14 mouse cellular contexts compared by ENCODE assay signal in genomic region chr1:162219781-162220180, GRCm38 (mm10).
DNase-seq lines count a peak whose midpoint lies in the region; ATAC-seq and TF ChIP-seq lines count a peak whose summit lies in the region.
"Had no signal": no experiment of that assay in that cellular context is flagged by ENCODE, and none has a peak within 500 bp of the region (broad histone marks: within the 10 kb centered on the region; RNA-seq: fewer than 3 reads in every experiment).

No protein-coding gene starts in this region.

- H3K27me3 ChIP-seq in hindbrain, embryonic 10.5 days (ENCODE audit: insufficient read depth, poor library complexity, severe bottlenecking) = peaks cover 30% of the 10 kb centered on the region
- peaks cover 14% of the 10 kb centered on the region; the same call in 1 of the 2 replicates for H3K27me3 ChIP-seq in hindbrain, embryonic 13.5 days
- H3K27me3 ChIP-seq in intestine, postnatal 0 days (replicated peaks; ENCODE audit: control insufficient read depth, insufficient read depth, low read length) = no peaks in the 10 kb centered on the region
- H3K27me3 ChIP-seq: liver, embryonic 15.5 days had no signal

- peak overlapping the region; percentile 29; the same call in 1 of the 2 replicates for H3K27ac ChIP-seq in hindbrain, embryonic 10.5 days
- no peak overlapping the region for H3K27ac ChIP-seq in hindbrain, embryonic 13.5 days
- H3K27ac ChIP-seq in intestine, postnatal 0 days (ENCODE audit: low read depth, low read length) = no peak overlapping the region
- H3K27ac ChIP-seq: left cerebral cortex, adult 2 months; liver, embryonic 15.5 days; midbrain, embryonic 10.5 days had no signal

- H3K36me3 ChIP-seq in hindbrain, embryonic 10.5 days = no peaks in the 10 kb centered on the region
- H3K36me3 ChIP-seq in hindbrain, embryonic 13.5 days = no peaks in the 10 kb centered on the region
- H3K36me3 ChIP-seq in intestine, postnatal 0 days (ENCODE audit: control insufficient read depth, insufficient read depth) = no peaks in the 10 kb centered on the region
- H3K36me3 ChIP-seq: liver, embryonic 15.5 days; midbrain, embryonic 10.5 days had no signal

- peak overlapping the region; percentile 46 for H3K4me3 ChIP-seq in hindbrain, embryonic 10.5 days
- H3K4me3 ChIP-seq in hindbrain, embryonic 13.5 days = no peak overlapping the region
- peak overlapping the region; percentile 40 for H3K4me3 ChIP-seq in intestine, postnatal 0 days (ENCODE audit: low read depth, low read length)
- H3K4me3 ChIP-seq: left cerebral cortex, adult 2 months; liver, embryonic 15.5 days had no signal

- no peak overlapping the region for H3K4me2 ChIP-seq in hindbrain, embryonic 13.5 days
- H3K4me2 ChIP-seq in intestine, postnatal 0 days (replicated peaks; ENCODE audit: low read depth) = peak overlapping the region; percentile 39; the same call in 1 of the 2 replicates
- H3K4me2 ChIP-seq: liver, embryonic 15.5 days had no signal

- H3K9ac ChIP-seq in hindbrain, embryonic 13.5 days = no peak overlapping the region
- no peak overlapping the region for H3K9ac ChIP-seq in intestine, postnatal 0 days (ENCODE audit: low read depth, low read length)
- H3K9ac ChIP-seq: forebrain, postnatal 0 days; liver, embryonic 15.5 days had no signal

- no peak for DNase-seq in hindbrain, embryonic 10.5 days (ENCODE audit: low spot score)
- DNase-seq in 3T3-L1 (ENCODE audit: low read depth, low spot score) = peak; percentile 36
- DNase-seq in NIH3T3 (ENCODE audit: low read depth) = peak; percentile 52
- DNase-seq in adrenal gland, adult 8-10 months = no peak
- DNase-seq in spleen, postnatal 10 days (ENCODE audit: low spot score in 2 of 2) = no peak
- DNase-seq: cerebellum, adult 11-12 months; forebrain, postnatal 0 days; heart, postnatal 36 days; kidney, postnatal 14 days had no signal

- WGBS in hindbrain, embryonic 10.5 days = 85% methylated on average over 1 of the region's 1 CpGs
- 91% methylated on average over 1 of the region's 1 CpGs for WGBS in hindbrain, embryonic 13.5 days
- WGBS in intestine, postnatal 0 days = 79% methylated on average over 1 of the region's 1 CpGs

- H3K9me3 ChIP-seq in hindbrain, embryonic 10.5 days = no peaks in the 10 kb centered on the region
- no peaks in the 10 kb centered on the region for H3K9me3 ChIP-seq in hindbrain, embryonic 13.5 days
- H3K9me3 ChIP-seq in intestine, postnatal 0 days (ENCODE audit: control insufficient read depth) = no peaks in the 10 kb centered on the region
- H3K9me3 ChIP-seq: liver, embryonic 15.5 days; midbrain, embryonic 10.5 days had no signal

- TF ChIP-seq CTCF in intestine, postnatal 0 days (IDR thresholded peaks at IDR 0.05; ENCODE audit: low read depth) = no peak

- peaks cover 19% of the 10 kb centered on the region for H3K4me1 ChIP-seq in hindbrain, embryonic 10.5 days (replicated peaks)
- peaks cover 6% of the 10 kb centered on the region; the same call in 1 of the 2 replicates for H3K4me1 ChIP-seq in hindbrain, embryonic 13.5 days (replicated peaks)
- no peaks in the 10 kb centered on the region for H3K4me1 ChIP-seq in intestine, postnatal 0 days (replicated peaks; ENCODE audit: control insufficient read depth, insufficient read depth, low read length)
- H3K4me1 ChIP-seq: liver, embryonic 15.5 days had no signal

- no peak for ATAC-seq in hindbrain, embryonic 13.5 days (ENCODE audit: low FRiP score)
- ATAC-seq in intestine, postnatal 0 days = no peak
- ATAC-seq: forebrain, postnatal 0 days had no signal

Comparison
In these comparisons a context has a peak if more than half of its experiments do, and no peak if none do; other contexts are left out.
1. DNase-seq: peak in 3T3-L1 (single experiment) and NIH3T3 (single experiment); none in hindbrain, embryonic 10.5 days (single experiment), adrenal gland, adult 8-10 months (single experiment) and spleen, postnatal 10 days (0 of 2).